Mouse (Mus musculus): Measurements from ENCODE around the gene Slc19a3.

The Slc19a3 gene

DNA sequence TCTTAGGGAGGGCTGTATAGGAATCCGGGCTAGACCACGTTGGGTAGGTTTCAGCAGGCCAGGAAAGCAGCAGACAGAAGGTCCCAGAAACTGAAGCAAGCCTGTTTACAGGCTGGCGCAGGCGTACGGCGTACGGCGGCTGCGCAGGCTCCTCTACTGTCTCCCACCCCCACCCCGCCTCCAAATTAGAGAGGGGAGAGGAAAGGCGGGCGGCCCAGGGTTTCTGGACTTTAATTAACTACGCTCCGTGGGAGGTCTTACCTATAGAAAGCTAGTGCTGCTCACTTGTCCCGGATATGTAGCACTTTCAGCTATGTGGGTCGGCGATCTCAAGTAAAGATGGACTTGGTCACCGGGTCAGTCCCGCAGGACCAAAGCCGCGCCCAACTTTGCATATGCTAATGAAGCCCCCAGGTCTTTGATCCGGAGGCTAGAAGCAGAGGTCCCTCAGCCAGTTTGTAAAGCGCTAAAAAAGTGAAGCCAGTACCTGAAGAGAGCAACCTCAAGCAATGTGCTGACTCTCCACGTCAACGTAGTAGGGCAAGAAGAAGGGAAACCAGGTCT is at the start of gene Slc19a3:
Gene Slc19a3 (minus strand): TSS at position 340 of the 564 bp plus-strand sequence.
- DNase-seq (ENCODE audit: low spot score) = peak; percentile 18

DNA sequence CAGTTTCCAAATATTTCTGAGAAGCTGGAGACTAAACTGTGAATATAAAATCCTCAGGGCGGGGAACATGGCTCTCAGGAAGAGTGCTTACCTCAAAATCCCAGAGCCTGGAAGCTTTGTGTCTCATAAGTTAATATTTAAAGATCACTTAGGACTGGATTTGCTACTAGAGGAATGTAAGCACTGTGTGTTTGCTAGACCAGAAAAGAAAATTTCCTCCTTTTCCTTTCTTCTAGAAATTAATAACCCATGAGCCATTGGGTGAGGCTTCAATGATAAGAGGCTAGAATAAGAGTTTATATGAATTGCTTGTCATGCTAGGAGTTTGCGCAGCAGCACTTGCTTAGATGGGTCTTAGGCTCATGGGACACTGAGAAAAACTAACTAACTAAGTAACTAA is 46.5 kb upstream of the Slc19a3 start:
- DNase-seq (ENCODE audit: low spot score) = no peak

GRCm38 (mm10) chr1:83077016-83077415 is 38.8 kb upstream of the Slc19a3 start:
- no peak for DNase-seq (ENCODE audit: low spot score)

GRCm38 (mm10) chr1:83076190-83076917 is 38.1 kb upstream of the Slc19a3 start:
- no peak for DNase-seq (ENCODE audit: low spot score)

DNA sequence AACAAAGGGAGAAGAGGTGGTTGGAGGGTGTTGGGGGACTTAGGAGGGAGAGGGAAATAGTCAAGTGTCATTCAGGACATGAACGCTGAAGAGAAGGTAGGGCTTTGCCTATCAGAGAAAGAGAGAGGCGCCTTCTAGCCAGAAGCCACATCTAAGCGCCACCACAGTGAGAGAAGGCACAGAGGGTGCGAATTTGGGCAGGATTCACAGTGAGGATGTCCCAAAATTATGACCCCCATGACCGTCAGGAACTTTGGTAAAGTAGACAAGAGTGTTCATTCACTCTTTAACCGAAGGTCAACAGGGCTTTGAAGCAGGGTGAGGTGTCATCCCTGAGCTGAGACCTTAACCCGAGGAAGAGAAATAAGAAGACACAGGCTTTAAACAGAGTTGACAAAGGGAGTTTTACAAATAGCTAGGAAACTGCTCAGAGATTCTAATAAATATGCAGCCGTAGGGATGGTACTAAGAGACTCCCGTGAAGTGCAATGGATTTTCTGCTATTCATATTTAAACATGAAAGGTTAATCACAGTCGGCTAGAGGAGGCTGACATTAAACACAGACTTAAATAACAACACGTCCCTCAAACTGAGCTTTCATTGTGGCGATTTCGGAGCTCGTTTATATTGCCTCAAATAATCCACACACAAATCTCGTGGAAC is 37.4 kb upstream of the Slc19a3 start:
- DNase-seq (ENCODE audit: low spot score) = no peak

- no peak for DNase-seq (ENCODE audit: low spot score)
Observed at GRCm38 (mm10) chr1:83067205-83067604, 29.0 kb upstream of the Slc19a3 start.

- no peak for DNase-seq (ENCODE audit: low spot score)
Observed at GRCm38 (mm10) chr1:83066577-83066976, 28.3 kb upstream of the Slc19a3 start.

DNA sequence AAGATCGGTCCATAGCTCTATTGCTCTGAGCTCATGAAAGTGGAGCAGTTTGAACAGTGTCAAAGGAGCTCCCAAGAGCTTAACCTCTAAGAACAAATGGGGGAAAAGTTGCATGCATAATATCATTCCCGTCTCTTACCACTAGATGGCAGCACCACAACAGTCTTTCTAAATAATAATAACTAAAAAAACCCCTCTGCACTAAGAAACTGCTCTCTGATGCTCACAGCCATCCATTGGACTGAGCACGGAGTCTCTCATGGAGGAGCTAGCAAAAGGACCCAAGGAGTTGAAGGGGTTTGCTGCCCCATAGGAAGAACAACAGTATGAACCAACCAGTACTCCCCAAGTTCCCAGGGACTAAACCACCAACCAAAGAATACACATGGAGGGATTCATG is 26.6 kb upstream of the Slc19a3 start:
- peak; percentile 15 for DNase-seq (ENCODE audit: low spot score)

- DNase-seq (ENCODE audit: low spot score) = no peak
Observed at GRCm38 (mm10) chr1:83060643-83061042, 22.4 kb upstream of the Slc19a3 start, which contains the start of gene Krtap28-13. Gene Krtap28-13, plus strand, starts transcription at chr1:83060930.

DNA sequence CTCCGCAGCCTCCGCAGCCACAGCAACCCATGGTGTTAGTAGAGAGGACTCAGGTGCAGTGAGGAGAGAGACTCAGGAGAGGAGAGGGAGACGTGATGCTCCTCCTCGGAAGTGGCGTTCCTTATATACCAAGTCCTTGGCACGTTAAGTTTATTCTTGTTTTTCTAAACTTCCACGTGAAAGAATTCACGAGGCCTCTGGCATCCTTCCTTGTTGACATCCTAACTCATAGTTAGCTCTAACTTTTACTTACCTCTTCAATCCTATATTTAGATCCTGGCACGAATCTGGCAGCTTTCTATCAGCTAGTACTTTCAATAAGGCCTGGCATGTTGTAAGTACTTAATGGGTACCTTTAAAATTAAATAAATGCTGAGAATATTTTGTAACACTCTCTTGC is 21.0 kb upstream of the Slc19a3 start, which contains the start of gene A030005K14Rik:
Gene A030005K14Rik (minus strand): TSS at position 101 of the 400 bp plus-strand sequence.
- no peak for DNase-seq (ENCODE audit: low spot score)

- DNase-seq (ENCODE audit: low spot score) = no peak
Observed at GRCm38 (mm10) chr1:83058481-83058880, 20.2 kb upstream of the Slc19a3 start.

- no peak for DNase-seq (ENCODE audit: low spot score)
Observed at GRCm38 (mm10) chr1:83044882-83045427, 6.7 kb upstream of the Slc19a3 start, which contains the start of gene Gm47969. Gene Gm47969, plus strand, starts transcription at chr1:83044932.

GRCm38 (mm10) chr1:83042380-83042779 is 4.1 kb upstream of the Slc19a3 start, which contains the start of gene Krtap28-10:
Gene Krtap28-10, minus strand, starts transcription at chr1:83042480.
- DNase-seq (ENCODE audit: low spot score) = no peak

GRCm38 (mm10) chr1:83039080-83039479 is 832 bp upstream of the Slc19a3 start:
- DNase-seq (ENCODE audit: low spot score) = no peak

- no peak for DNase-seq (ENCODE audit: low spot score)
Observed at GRCm38 (mm10) chr1:83036892-83037667, 1.2 kb downstream of the Slc19a3 start.

DNA sequence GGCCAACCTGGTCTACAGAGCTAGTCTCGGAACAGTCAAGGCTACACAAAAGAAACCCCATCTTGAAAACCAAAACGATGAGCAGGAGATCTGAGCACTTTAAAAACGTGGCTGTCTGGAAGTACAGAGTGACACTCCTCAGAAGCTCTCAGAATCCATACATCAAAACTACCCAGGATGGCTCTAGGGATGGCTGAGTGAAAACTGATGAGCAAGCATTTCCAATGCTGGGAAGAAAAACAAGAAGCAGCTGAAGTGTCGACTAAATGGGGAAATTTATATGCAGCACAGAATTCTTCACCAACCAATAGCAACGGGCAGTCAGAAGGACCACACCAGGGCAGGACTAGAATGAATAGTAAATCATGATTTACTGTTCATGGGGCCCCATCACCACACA is 3.7 kb downstream of the Slc19a3 start:
- no peak for DNase-seq (ENCODE audit: low spot score)

DNA sequence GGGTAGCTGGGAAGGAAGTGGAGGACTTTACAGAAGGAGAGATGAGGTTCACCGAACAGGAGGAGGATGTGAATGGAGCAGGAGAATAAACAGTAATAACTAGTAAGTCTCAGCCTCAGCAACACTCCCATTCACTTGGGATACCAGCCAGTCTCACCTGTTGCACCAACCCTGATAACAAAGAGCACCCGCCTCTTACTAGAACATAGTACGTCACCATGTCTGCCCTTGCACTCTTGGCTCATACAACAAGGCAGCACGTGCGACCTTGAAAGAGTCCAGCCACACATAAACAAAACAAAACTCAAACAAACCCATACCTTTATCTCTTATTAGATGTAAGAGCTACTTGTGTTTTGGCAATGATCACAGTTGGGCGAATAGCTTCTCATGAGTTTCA is 5.7 kb downstream of the Slc19a3 start:
- no peak for DNase-seq (ENCODE audit: low spot score)

DNA sequence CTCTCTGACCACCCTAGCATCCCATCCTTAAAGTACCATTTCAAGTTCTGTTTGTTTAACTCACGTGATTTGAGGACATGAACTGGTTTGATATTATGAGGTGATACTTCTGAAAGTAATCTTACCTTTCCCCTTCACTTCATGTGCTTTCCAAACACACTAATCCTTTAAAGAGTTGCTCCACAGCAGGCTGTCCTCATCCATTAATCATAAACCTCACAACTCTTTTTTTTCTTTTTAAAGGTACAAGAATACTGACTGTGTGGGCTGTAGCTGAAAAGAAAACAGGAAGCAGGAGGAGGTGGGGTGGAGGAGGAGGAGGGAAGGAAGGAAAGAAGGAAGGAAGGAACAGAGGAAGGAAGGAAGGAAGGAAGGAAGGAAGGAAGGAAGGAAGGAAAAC is 6.3 kb downstream of the Slc19a3 start:
- no peak for DNase-seq (ENCODE audit: low spot score)

DNA sequence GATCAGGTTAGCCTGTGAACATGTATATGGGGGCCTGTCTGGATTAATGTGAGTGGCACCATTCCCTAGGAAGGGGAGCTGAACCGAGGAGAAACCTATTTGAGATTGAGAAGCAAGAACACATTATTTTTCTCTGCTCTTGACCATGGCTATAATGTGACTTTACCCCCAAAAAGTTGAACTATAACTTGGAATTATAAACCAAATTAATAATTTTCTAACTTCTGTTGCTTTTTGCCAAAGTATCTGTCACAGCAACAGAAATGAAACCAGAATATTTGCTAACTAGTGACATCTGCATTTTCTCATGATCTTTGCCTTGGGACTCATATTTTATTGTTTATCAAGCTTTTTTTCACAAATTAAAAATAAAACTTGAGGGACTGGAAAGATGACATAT is 21.7 kb downstream of the Slc19a3 start:
- no peak for DNase-seq (ENCODE audit: low spot score)

DNA sequence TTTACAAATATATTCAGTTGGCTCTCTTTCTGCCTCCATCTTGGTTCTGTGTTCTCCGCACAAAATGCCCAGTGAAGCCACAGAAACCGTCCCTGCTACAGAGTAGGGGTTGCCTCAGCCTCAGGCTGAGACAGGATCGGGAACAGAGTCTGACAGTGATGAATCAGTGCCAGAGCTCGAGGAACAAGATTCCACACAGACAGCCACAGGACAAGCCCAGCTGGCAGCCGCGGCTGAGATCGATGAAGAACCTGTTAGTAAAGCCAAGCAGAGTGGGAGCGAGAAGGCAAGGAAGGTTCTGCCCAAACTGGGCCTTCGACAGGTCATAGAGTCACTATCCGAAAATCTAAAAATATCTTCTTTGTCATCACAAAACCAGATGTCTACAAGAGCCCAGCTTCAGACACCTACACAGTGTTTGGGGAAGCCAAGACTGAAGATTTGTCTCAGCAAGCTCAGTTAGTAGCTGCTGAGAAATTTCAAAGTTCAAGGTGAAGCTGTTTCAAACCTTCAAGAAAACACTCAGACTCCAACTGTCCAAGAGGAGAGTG is 22.8 kb downstream of the Slc19a3 start:
- DNase-seq (ENCODE audit: low spot score) = no peak

DNA sequence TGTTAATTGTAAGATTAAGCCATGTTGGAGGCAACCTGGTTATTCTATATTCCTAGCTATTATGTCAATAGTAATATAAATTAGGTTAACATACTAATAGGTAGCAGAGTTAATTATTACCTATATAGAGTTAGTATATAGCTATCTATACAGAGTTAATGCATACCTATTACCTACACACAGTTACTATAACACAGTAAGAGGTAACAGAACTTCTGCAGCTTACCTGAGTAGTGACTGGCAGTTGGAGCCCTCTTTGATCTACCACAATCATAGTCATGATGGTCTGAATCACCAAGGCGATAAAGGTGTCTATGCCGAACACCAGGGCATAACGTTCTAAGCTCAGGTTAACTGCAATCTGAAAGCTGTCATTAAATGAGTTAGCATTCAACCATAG is 23.8 kb downstream of the Slc19a3 start:
- no peak for DNase-seq (ENCODE audit: low spot score)

- no peak for DNase-seq (ENCODE audit: low spot score)
Observed at GRCm38 (mm10) chr1:83007471-83007870, 30.8 kb downstream of the Slc19a3 start.
